Mouse (Mus musculus) heart, adult 18-20 months (tissue): ENCODE data around the gene Klc2. TPM values are rescaled to one million over a fixed set of nuclear protein-coding genes. Genes with fewer than 3 reads are reported as not detected.
A peak's percentile ranks its signal among the peaks of the same experiment; 100 is the strongest.

Experiments
- DNase-seq, 2 experiments: peaks; one replicate each; pipeline ENCODE4 v3.0.0; 2021 to 2022; ENCODE audit warnings: mixed read lengths in 1 of 2
- total RNA-seq, 2 experiments: library from RNA; stranded (reverse); gene quantifications; 2 replicates each; pipeline ENCODE4 v1.2.3; 2021

Klc2 gene
- total RNA-seq, 2 experiments from 2014 or later = 48.9 to 54.0 TPM

GRCm38 (mm10) chr19:5072389-5073019 is 45.9 kb downstream of the Klc2 start:
- peak in 1 of 2 experiments; percentile 44 for DNase-seq

- peak; percentile 85 to 87 for DNase-seq
Measured at GRCm38 (mm10) chr19:5071545-5072369, 46.6 kb downstream of the Klc2 start.

GRCm38 (mm10) chr19:5071077-5071476 is 47.3 kb downstream of the Klc2 start:
- no peak for DNase-seq

- DNase-seq = no peak
Measured at GRCm38 (mm10) chr19:5069978-5070377, 48.4 kb downstream of the Klc2 start.

GRCm38 (mm10) chr19:5069486-5069885 is 48.9 kb downstream of the Klc2 start:
- no peak for DNase-seq

- no peak for DNase-seq
Measured at GRCm38 (mm10) chr19:5068570-5069234, 49.7 kb downstream of the Klc2 start.

GRCm38 (mm10) chr19:5067867-5068569 is 50.3 kb downstream of the Klc2 start, which contains the start of gene Cd248:
Cd248 (plus strand) TSS chr19:5068078.
- peak; percentile 79 to 86 for DNase-seq

- DNase-seq = no peak
Measured at GRCm38 (mm10) chr19:5067040-5067799, 51.1 kb downstream of the Klc2 start.

GRCm38 (mm10) chr19:5065104-5065503 is 53.3 kb downstream of the Klc2 start:
- DNase-seq = peak in 1 of 2 experiments; percentile 51

- DNase-seq = peak; percentile 63 to 69
Measured at GRCm38 (mm10) chr19:5062446-5062845, 55.9 kb downstream of the Klc2 start.

GRCm38 (mm10) chr19:5062041-5062440 is 56.3 kb downstream of the Klc2 start:
- no peak for DNase-seq

- peak; percentile 61 to 64 for DNase-seq
Measured at GRCm38 (mm10) chr19:5060365-5061330, 57.7 kb downstream of the Klc2 start.

GRCm38 (mm10) chr19:5058801-5059771 is 59.3 kb downstream of the Klc2 start:
- peak in 1 of 2 experiments; percentile 37 for DNase-seq

- no peak for DNase-seq
Measured at GRCm38 (mm10) chr19:5057876-5058775, 60.2 kb downstream of the Klc2 start.
